Mouse (Mus musculus): ENCODE data around the gene Epn2. TPM values are rescaled to one million over a fixed set of nuclear protein-coding genes. Genes with fewer than 3 reads are reported as not detected.

Gene Epn2
- 10 to 100 TPM; 25.0 to 29.2 TPM for total RNA-seq (2021)
- long read RNA-seq, experiment 1, full-length matches to known transcripts = 25 of 46 reads
- long read RNA-seq, experiment 1, partial matches to known transcripts = 4 of 46 reads
- long read RNA-seq, experiment 1, other reads (novel, unspliced or antisense) = 17 of 46 reads
- long read RNA-seq, experiment 2, full-length matches to known transcripts = 16 of 30 reads
- long read RNA-seq, experiment 2, partial matches to known transcripts = 9 of 30 reads
- long read RNA-seq, experiment 2, other reads (novel, unspliced or antisense) = 5 of 30 reads

DNA sequence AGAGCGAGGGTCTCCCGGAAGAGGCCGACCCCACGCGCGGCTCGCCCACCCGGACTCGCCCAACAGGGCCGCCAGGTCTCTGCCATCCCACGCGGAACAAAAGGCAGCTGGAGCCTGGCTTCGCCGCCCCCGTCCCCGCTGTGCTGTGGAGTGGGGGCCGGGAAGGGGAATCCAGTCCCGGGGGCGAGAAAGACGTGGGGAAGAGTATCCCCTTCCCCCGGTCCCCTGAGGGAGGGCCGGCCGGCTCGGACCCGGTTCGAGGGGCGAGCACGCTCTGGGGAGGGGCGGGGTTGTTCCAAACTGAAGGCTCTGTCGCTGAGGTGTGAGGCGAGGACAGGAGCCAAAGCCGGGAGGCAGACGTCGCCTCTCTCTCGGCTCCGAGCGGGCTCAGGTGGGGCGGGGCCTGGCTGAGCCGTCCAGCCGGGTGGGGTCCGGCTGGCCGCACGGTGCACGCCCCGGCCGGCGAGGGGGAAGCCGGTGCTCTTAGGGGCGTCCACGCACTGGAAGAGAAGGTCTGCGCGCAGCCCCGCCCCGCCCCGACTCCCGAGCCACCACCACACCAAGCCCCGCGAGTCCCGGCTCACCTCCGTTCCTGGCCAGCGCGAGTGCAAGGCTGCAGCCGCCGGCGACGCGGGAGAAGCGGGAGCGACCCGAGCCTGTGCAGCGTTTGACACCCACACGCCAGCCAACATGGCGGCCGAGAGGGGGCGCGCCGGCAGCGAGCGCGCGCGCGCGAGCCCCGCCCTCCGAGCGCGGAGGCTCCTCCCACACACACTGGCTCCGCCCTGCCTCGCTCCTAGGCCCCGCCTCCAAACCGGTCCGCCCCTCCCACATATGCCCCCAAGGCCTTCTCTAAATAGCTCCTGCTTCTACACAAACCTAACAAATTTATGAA lies at the start of gene Epn2:
TSS of gene Epn2 (minus strand) at position 705 of the 895 bp plus-strand sequence.
- DNase-seq = peak; percentile 83

DNA sequence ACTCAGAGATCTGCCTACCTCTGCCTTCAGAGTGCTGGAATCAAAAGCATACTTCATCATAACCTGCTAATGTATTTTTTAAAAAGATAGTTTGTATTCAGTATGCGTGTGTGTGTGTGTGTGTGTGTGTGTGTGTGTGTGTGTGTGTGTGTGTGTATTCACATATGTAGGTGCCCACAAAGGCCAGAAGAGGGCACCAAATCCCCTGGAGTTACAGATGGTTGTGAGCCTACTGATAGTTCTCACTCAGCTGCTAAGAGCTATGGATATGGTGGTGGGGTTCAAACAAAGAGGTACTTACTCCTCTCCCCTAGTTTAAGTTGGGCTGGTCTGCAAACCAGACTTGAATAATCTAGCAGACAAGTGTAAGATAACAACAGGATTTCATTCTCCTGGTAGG lies 47.0 kb upstream of the Epn2 start:
- DNase-seq = no peak

DNA sequence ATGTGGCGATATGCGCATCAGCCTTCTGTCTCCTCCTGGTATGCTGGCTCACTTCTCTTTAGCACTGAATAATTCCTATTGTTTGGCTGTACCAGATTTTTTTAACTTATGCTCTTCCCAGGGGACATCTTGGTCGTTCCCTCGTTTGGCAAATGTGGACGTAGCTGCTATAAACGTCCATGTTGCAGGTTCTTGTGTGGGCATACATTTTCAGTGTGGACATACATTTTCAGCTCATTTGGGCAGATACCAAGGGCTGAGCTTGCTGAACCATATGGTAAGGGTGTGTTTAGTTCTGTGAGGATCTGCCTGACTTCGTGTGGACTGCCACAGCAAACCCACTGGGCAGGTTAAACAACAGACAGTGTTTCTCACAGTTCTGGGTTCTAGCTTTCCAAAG lies 45.6 kb upstream of the Epn2 start:
- DNase-seq = no peak

DNA sequence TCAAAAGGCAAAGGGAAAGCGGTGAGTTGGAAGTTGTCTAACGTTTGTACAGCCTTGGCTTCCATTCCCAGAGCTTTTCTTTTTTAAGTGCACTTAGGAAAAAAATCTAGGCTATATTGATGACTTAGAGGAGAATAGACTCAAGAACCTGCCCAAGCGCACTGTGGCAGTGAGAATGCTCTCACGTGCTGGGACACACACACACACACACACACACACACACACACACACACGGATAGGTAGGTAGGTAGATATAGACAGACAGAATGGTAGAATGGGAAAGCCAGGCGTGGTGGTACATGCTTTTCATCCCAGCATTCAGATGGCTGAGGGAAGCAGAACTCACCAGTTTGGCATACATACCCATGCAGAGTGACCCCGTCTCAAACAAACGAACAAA lies 41.3 kb upstream of the Epn2 start:
- no peak for DNase-seq

DNA sequence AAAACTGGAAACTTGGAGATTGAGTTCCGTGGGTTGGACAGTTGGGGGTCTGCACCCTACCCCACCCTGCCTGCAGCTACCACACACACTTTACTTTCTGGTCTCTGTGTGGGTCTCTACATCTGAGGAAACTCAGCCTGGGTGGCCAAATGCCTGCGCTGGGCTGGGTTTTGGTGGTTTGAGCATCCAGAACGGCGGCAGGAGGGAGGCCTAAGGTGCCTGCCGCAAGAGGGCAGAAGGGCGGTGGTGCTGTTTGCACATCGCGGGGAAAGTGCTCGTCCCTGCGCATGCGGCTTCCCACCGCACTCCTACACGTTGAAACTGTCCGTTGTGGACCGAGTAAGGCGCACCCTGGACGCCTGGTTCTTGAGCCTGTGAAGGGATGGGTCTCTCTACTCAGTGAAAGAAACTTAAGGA lies 40.8 kb upstream of the Epn2 start:
- DNase-seq = peak; percentile 87

DNA sequence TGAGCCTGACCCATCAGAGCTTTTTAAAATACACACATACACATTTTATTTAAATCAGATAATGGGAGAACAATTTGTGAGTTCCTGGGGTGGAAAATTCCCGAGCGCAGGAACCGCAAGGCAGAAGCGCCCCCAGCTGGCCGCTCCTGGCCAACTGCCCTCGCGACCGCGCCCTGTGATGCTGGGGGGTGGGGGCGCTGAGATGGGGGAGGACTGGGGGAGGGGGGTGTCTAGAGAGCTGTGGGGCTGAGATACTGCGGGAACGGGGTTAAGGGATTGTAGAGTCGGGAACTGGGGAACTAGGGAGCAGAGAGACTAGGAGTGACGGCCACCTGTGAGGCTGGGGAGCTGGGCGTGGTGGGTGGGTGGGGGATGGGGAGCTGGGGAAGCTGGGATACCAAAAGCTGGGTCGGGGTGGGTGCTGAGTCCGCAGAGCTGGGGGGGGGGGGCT lies 40.3 kb upstream of the Epn2 start:
- peak; percentile 78 for DNase-seq

DNA sequence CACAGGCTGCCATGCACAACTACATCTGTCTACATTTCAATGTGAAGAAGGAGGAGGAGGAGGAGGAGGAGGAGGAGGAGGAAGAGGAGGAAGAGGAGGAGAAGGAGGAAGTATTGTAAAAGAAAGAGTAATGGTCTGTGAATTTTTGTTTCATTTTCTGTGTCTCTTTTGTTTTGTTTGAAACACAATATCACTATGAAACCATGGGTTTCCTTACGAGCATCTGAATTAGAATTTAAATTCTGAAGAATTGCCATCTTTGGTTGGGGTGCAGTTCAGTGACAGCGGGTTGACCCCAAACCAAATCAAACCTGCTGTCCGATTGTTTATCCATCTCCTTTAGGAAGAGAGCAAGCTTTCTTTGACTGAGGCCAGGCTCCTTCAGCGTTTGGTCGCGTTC lies 39.9 kb upstream of the Epn2 start:
- no peak for DNase-seq

DNA sequence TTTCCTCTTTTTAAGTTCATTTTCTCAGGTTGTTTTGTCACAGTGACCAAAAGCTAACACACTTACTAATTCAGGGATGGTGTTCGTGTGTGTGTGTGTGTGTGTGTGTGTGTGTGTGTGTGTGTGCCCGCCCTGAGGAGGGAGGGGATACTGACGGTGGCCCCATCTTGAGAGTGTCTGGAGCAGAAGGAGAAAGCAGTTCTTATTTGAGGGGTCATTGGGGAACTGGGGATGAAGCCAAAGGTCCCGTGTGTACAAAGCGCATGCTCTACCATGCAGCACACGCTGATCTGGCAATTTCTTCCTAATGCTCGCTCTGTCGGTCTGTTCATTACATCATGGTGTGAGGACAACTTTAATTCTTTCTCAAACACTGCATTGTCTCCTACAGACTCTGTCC lies 39.1 kb upstream of the Epn2 start:
- DNase-seq = no peak

DNA sequence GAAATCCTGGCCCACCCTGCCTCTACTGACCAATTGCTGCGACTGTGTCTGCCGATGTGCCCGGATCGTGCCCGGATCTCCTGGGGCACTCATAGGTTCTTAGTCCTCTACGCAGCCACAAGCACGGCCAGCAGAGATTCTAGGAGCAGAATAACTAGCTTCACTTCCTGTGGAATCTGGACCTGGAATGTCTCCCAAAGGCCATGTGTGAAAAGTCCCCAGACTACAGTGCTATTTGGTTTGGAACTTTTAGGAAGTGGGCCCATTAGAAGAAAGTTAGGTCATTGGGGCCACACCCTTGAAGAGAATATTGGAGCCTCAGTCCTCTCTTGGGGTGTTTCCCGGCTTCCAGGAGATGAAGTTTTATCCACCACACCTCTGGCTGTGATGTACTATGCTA lies 38.6 kb upstream of the Epn2 start:
- no peak for DNase-seq

DNA sequence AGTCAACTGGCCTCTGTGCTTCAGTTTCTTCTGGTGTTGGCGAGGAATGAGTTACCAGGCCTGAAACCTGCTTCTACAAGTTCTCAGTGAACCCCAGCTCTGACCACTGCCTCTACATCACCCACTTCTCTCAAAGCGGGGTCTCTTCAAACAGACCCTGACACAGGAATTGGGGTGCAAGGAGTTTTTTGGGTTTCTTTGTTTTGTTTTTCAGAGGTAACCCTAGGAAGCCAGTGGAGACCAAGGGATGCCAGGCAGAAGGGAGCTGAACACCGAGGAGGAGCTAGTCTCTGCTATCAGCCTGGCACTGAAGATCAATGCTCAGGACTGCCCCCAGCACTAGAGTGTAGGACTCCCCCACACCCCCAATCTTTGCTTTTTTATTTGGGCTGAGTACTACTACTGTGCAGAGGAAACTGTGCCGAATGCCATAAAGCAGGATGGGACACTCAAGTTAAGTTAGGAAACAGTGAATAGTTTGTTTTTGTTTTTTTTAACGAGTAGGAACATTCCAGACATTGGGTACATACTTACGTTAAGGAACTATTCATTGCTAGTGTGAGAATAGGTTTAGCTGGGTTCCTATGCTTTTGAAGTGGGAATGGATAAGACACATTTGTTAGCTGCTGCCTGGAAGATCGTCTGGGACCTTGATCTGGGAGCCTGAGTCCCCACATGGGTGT lies 37.9 kb upstream of the Epn2 start:
- no peak for DNase-seq

DNA sequence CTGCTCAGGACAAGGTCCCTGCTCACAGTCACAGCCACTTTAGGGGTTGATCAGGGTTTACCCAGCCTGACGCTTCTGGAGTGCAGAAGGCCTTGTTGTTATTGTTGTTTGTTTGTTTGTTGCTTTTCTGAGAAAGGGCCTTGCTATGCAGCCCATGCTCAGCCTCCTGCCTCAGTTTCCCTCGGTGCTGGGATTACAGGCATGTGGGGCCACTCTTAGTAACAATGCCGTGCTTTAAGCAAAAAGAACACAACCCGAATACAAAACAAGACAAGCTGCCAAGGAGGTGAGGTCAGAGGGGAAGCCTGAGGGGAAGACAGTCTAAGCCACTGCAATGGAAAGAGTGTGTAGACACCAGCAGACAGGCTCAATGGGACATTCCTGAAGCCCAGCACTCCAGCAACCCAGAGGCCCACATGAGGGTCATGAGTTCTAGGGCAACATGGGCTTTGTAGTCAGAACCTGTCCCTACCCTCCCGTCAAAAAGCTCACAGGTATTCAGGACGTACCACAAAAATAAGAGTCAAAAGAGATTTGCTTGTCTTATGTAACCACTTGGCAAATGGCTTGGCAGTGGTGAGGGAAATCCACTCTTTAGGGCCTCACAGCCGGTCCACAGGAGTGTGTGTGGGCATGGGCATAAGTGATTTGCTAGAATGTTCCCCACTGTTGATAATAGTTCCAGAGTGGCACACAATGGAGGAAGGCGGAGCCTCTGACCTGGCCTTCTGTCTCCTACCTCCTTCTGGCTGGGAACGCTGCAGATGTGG lies 37.2 kb upstream of the Epn2 start:
- no peak for DNase-seq

DNA sequence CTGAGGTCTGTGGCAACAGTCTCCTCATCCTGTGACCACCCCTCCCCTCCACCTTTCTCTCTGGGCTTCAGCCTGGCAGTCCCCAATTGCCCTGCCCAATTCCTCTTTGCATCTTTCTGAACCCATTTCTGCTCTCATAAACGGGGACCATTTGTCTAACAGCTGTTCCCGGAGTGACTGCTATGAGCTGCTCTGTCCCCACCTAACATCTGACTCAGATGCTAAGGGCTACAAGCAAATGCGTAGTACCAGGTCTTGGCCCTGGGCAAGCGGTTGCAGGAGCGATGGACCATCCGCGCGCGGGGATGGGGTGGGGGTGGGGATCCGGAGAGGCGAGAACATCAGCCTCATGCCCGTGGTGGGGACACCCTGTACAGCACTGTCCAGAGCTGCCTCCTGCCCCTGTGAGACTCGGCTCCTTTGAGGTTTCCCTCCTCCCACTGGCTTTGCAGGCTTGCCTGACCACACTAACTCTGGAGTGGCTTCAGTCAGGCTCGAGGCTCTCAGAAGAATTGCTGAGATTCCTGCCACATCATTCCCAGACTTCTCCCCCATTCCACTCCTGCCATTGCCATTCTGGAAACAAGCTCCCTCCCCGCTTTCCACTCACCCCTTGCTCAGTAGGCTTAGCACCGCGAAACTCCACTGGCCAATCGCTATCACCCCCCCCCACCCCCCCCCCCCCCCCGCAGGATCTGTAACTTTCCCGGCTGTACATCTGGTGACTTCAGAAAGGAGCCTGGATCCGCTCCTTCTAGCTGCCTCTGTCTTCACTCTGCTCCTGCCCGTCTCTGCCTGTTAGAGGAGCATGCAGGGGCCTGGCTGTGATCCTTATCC lies 36.4 kb upstream of the Epn2 start:
- DNase-seq = peak; percentile 35

DNA sequence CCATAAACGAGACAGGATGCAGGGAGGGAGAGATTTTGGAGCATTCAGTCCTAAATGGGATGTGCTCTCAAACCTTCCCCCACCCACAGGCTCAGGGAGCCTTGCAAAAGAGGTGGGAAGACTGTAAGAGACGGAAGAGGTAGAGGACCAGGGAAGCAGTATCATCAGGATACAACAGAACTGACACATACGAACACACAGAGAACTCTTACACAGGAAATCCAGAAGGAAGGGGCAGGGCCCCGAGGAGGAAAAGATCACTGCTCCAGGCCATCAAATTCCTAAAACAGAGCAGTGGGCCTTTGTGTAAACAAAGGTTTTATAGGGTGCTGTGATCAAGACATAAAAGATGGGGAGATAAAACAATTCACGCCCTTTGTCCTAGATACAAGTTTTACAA lies 34.9 kb upstream of the Epn2 start:
- no peak for DNase-seq

DNA sequence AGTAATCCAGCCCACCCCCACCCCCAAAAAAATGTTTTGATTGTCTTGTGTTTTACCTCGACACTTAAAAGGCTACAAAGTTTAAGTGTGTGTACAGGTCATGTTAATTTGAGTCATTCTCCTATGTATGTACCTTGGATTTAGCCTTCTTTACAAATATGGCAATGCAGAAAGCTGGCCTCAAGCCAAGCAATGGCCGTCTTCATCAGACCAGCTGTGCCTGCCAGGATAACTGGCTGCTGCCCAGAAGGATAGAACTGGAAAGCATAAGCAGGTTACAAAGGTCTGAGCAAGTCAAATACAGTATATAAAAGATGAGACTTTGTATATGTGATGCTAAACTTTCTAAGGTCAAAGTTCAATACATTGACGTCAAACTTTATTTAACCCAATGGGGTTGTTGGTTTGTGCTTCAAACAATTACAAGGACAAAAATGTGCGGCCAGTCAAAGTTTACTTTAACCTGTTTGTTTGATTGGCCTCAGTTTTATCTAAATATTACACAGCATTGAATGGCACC lies 32.7 kb upstream of the Epn2 start:
- no peak for DNase-seq

DNA sequence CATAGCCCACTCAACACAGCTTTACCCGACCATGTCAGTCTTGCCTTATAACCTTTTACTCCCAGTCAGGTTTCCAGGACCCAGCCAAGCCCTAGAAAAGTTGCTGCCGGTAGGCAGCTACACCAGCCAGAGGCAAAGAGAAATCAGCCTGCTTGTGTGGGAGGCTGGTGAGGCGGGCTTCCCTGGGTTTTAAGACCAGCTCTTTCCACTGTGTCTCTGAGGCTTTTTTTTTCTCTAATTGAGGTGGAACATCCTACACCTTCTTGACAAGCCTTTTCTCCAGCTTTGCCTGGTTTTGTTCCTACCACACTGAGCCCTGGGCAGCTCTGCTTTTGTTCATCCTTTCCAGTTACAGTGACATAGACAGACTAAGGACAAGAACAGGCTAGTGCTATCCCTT lies 31.7 kb upstream of the Epn2 start:
- DNase-seq = no peak

DNA sequence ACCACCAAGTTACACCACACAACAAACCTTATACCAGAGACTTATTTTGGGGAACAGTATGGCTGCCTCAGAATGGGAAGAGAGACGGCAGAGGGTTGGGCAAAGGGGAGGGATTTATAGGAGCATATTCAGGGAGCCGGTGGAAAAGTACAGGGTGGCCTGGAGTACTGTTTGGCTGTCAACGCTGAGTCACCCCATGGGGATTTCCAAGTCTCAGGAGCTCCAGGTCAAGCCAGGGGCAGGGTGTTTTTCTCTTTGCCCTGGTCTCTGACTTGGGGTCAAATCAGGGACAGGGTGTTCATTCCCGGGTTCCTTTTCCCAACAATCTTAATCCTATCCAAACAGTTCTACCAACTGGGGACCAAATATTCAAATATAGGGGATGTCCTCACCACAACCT lies 28.6 kb upstream of the Epn2 start:
- no peak for DNase-seq

DNA sequence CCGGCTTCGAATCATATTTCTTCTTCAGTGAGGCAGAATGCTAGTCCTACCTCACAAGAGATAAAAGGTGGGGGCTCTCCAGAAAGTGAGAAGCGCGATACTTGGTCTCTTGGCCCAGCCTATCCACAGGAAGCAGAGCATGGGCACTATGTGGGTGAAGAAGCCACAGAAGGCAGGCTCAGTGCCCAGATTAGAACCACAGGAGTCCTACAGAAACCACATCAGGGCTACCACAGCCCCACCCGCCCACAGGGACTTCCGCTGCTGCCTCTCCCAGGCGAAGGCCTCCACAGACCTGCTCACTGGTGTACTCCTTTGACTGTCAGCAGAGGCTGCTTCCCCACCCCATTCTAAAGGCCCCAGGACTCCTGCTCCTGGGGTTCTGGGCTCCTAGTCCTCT lies 23.2 kb upstream of the Epn2 start:
- no peak for DNase-seq

DNA sequence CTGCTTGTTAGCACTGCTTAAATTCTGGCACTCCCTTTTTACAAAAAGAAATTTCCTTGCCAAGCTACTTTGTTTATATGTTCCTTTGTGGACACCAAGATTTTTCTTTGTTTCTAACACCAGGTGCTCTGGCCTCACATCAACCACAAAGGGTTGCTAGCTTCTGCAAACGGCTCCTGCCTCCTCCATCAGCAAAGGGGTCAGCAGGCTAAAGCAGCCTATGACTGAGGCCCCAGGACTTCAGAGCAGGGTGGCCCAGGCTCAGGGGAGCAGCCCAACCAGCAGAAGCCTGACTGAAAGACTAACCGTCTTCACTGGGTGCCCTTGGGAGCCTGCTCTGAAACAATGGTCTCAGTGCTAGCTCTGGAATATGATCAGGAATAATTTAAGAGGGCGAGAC lies 22.0 kb upstream of the Epn2 start:
- DNase-seq = no peak

DNA sequence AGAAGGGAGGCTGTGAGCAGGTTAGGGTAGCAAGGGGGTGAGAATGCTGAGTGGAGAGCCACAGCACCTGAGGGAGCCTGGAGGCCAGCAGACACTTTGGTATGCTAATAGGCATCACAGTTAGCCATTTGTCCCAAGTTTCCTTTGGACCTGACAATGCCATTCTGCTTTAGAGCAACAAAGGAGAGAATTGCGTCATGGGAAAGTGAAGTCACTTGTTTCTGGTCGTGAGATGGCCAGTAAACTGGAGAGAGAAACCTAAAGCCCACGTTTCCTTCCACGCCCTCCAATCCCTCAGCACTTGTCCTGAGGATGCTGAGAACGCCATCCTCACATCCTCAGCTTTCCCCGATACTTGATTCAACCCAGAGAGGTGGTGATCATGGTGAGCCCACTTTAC lies 18.9 kb upstream of the Epn2 start:
- no peak for DNase-seq

DNA sequence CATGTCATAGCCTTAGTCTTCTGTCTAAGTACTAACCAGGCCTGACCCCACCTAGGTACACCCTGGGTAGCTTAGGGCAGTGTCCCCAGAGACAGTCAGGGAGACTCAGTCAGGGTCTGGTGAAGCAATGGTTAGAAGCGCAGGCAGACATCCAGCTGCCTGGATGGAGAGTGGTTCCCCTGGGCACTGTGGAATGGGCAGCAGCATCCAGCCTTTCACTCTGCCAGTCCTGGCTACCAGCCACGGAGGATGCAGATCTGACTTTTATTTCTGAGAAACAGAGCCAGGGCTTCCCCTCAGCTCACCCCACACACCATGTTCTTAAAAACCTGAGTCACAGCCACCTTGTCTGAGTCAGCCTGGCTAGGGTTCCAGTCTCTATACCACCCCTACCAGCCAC lies 18.0 kb upstream of the Epn2 start:
- no peak for DNase-seq

DNA sequence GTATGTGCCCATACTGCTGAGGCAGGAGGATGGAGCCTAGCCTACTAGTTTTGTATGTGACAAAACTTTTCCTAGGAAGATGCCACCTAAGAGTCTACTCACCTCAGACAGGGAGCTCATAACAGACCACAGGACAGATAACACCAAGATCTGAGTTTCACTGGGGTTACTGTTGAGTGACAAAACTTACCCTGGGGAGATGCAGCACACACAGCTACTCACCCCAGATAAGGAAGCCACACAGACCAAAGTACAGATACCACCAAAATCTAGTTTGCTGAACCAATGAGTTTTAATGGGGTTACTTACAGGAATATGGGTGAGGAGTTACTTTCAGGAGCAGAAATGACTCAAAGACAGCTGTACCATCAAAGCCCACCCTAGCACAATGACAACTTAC lies 13.6 kb upstream of the Epn2 start:
- no peak for DNase-seq

All from gastrocnemius, postnatal 10 days (tissue).